Mouse (Mus musculus): ENCODE data around the gene Pheta1.
A peak's percentile ranks its signal among the peaks of the same experiment; 100 is the strongest.
"Not testable (repeated sequence)": the region's sequence is repeated elsewhere in the genome, so short reads cannot be mapped to it uniquely, and the experiment has no call there.

The Pheta1 gene

DNA sequence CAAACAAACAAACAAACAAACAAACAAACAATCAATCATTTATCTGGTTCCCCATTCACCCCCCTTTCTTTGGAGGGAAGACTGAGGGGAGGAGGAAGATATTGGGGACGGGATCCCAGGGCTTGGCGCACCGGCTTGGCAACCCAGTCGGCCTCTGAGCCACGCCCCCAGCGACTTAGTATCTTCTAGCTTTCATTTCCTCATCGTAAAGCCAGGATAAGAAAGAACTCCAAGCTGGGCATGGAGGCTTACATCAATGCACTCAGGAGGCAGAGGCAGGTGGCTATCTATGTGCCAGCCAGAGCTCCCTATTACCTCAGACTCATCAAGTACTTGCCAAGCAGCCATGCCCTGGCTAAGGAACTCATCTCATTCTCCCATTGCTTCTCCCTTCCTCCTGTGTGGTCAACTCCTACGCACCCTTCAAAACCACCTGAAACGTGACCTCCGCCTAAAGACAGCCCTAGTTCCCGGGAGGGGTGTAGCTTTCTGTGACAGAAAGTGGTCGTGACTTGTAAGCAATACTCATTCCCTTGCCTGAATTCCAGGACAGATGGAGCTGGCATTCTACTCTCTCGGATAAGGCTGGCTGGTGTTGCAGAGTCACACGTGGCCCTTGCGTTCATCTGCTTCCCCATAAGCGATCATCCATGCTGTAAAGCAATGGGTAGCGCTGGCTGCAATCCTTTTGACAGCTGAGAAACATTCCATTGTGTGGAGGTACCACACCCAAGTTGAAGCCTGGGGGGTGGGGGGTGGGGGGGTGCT, 5.5 kb upstream of the Pheta1 start:
- DNase-seq (ENCODE audit: low spot score) = no peak

DNA sequence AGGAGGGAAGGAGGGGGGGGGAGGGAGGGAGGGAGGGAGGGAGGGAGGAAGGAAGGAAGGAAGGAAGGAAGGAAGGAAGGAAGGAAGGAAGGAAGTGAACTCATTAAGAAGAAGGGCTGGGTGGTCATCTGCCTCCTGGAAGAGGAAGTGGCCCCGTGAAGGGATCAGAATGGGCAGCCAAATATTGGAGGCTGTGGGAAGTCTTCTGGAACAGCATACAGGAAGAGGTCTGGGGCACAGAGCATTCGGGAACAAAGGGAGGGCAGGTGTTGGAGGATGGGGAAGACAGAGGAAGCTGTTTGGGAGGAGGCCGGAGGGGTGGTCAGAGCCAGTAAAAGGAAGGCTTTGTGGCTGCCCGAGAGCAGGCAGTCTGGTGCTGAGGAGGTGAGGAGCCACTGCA, 3.4 kb upstream of the Pheta1 start:
- no peak for DNase-seq (ENCODE audit: low spot score)

- no peak for DNase-seq (ENCODE audit: low spot score)
Observed at GRCm38 (mm10) chr5:121846322-121846721, 2.5 kb upstream of the Pheta1 start.

- not testable (repeated sequence) for DNase-seq (ENCODE audit: low spot score)
Observed at GRCm38 (mm10) chr5:121847269-121847668, 1.5 kb upstream of the Pheta1 start.

DNA sequence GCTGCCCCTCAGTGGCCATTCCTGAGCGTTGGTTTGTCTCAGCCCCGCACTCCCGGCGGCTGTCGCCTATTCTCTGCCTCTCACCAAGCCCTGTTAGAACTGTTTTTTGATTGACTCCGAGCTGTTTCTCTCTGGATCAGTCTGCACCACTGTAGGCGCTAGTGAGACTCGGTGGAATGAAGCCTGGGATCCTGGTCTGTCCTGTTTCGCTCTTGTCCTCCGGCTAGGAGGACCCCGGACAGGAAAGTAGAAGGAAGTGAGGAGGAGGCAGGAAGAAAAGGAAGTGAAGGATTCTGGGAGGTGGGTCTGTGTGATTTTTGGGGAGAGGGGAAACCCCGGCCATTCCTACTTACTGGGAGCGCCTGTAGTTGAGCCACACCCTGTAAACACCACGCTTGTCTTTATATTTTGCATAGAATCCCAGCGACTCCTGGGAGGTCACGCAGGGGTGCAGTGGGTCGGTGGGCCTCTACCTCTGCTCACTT, 707 bp upstream of the Pheta1 start:
- DNase-seq (ENCODE audit: low spot score) = no peak

- no peak for DNase-seq (ENCODE audit: low spot score)
Observed at GRCm38 (mm10) chr5:121849478-121850349, 930 bp downstream of the Pheta1 start.

DNA sequence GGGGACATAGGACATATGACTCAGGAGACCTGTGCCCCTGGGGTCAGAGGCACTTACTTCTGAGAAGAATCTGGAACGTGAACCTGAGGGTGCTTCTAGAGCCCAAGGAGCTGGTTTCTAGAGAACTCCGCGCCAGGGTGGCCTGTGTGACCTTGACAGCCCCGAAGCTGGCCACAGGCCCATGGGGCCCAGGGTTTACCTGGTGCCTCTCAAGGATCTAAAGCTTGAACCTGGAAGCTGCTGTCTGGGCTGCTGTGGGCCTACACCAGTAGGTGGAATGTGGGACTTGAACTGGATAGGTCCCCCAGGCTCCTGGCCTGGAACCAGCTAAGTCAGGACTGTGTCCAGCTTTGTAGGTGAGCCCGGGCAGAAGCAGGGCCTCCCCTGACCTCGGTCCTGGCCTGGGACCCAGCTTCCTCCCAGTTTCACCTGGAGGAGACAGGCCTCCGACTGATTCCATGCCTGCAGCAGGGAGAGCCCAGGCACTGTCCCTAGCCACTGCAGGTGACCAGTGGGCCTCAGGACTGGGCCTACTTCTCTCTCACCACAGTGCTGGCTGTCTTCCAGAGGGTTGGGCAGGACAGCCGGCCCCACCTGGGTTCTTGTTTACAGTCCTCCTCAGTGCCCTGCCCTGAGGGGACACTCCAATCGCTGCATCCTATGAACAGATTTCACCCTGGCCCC, 4.7 kb downstream of the Pheta1 start:
- no peak for DNase-seq (ENCODE audit: low spot score)

DNA sequence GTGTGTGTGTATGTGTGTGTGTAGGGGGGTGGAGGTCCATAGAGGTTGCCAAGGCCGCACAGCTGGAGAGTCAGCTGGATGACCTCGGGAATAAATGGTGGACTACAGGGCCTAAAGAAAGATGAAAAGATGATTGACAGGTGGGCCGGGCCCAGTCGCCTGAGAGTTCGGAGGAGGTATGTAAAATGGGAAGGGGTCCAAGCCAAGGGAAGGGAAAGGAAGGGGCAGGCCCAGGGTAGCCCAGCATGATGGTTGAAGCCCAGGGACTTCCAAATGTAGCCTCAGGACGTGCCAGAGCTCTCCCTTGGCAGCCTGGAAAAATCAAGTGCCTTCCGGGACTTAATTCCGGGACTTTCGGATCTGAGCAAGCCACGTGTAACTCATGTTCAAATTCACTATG, 6.0 kb downstream of the Pheta1 start:
- DNase-seq (ENCODE audit: low spot score) = no peak

DNA sequence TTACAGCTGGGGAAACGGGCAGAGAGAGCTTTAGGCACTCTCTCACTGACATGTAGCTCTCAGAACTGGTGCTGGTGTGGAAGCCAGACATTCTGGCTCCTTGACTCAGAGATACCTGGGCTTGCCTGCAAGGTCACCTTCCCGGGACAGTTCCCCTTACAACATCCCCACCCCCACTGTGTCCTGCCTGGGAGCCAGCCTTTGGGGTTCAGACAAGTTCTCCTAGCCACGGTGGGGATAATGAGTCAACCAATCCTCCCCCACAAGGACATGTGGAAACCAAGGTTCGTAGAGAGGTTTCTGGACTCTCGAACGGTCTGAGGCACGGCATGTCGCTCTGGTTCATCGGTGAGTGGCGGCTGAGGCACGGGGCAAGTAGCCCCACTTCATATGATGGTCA, 8.0 kb downstream of the Pheta1 start:
- DNase-seq (ENCODE audit: low spot score) = no peak

DNA sequence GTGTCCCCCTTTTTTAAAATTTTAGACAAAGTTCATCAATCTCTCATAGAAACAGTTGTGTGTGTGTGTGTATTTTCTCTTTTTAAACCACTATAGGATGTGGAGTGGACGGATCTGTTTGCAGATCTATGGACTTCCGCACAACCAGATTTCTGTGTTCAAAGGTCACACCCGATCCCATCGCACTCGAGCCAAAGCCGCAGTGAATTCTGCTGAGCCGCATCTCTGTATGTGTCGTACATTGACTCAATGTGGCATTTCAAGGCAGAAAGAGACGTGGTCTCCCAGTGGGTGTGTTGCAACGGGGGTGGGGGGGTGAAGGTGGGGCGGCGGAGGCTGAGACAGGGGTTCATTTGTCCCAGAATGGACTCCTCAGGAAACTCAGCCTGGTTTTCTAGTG, 9.6 kb downstream of the Pheta1 start:
- no peak for DNase-seq (ENCODE audit: low spot score)

DNA sequence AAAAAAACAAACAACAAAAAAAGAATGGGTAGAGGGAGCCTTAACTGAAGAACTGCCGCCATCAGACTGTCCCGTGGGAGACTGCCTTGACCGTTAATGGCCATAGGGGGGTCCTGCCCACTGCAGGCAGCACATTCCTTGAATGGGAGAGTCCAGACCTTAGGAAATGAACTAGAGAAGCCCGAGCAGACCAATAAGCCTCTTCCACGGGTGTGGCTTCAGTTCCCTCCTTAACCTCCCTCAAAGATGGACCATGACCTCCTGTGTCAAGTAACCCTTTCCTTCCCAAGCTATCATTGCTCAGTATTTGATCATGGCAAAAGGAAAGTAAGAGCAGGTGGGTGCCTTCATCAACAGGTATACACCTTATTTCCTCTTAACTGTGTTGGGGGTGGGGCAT, 13.2 kb downstream of the Pheta1 start:
- no peak for DNase-seq (ENCODE audit: low spot score)

- DNase-seq (ENCODE audit: low spot score) = no peak
Observed at GRCm38 (mm10) chr5:121864330-121864729, 15.5 kb downstream of the Pheta1 start.

GRCm38 (mm10) chr5:121867963-121868362, 19.2 kb downstream of the Pheta1 start:
- DNase-seq (ENCODE audit: low spot score) = no peak

DNA sequence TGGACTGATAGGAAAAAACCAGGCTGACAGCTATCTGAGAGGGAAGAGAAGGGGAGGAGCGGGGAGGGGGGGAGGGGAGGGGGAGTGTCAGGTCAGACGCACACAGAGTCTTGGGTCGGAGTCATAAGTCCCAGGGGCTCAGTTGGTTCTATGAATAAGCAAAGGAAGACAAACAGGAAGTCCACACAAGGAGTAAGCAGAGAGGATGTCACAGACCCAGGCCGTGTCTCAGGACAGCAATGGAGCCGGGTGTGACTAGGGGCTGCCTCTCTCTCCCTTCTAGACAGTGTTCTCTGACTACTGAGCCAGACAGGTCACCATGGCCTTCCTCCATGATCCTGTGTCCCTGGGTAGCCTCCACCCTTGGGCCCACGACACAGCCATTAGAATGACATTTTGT, 22.0 kb downstream of the Pheta1 start:
- DNase-seq (ENCODE audit: low spot score) = no peak

DNA sequence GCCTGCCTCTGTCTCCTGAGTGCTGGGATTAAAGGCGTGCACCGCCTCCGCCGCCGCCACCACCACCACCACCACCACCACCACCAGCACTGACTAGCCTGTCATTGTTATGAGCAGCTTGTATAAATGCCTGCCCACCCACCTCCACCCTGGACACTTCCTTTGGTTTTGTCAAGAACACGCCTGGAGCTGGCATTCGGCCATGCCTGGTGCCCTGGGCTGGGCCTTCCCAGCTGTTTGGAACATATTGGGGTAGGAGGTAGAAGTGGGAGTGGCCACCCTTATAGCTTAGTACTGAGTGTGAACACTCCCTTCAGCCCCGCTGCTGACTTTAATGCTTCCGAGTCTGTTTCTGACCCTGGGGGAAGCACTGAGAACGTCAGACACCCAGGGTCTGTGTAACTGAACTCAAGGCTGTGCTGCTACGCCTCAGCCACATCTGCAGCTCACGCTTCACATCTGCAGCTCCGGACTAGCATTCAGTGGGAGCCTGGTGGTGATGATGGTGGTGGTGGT, 22.8 kb downstream of the Pheta1 start:
- DNase-seq (ENCODE audit: low spot score) = no peak

- peak; percentile 38 for DNase-seq (ENCODE audit: low spot score)
Observed at GRCm38 (mm10) chr5:121872158-121872557, 23.4 kb downstream of the Pheta1 start.

GRCm38 (mm10) chr5:121875041-121875440, 26.3 kb downstream of the Pheta1 start:
- no peak for DNase-seq (ENCODE audit: low spot score)

- no peak for DNase-seq (ENCODE audit: low spot score)
Observed at GRCm38 (mm10) chr5:121876901-121877300, 28.1 kb downstream of the Pheta1 start.

DNA sequence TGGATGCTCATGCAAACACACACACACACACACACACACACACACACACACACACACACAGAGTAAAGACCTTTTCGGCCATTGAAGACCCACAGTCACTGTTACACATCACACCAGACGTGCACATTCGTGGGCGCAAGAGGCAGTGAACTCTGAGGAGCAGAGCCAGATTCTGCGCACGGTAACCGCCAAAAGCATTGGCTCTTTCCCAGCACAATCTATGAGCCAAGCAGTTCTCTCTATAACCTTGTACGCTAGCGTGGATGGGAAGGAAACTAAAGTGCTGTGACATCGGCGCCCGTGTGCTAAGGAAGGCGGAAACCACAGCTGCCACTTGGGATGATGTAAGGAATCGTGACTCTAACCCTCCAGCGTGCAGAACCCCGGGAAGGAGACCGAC, 29.9 kb downstream of the Pheta1 start:
- no peak for DNase-seq (ENCODE audit: low spot score)

GRCm38 (mm10) chr5:121879211-121879610, 30.4 kb downstream of the Pheta1 start:
- peak; percentile 14 for DNase-seq (ENCODE audit: low spot score)

- DNase-seq (ENCODE audit: low spot score) = no peak
Observed at GRCm38 (mm10) chr5:121883356-121883755, 34.6 kb downstream of the Pheta1 start.

- DNase-seq (ENCODE audit: low spot score) = no peak
Observed at GRCm38 (mm10) chr5:121889375-121889774, 40.6 kb downstream of the Pheta1 start.

Data from spleen, adult 12 weeks (tissue).